Mouse (Mus musculus): ENCODE data around the gene Dnajc7.
"Not testable (repeated sequence)": the region's sequence is repeated elsewhere in the genome, so short reads cannot be mapped to it uniquely, and the experiment has no call there.

Gene Dnajc7

GRCm38 (mm10) chr11:100616836-100617235, 3.1 kb downstream of the Dnajc7 start:
- DNase-seq (ENCODE audit: extremely low read depth, low read depth), result not testable (repeated sequence)

- no peak for DNase-seq (ENCODE audit: extremely low read depth, low read depth)
Observed at GRCm38 (mm10) chr11:100616332-100616731, 3.6 kb downstream of the Dnajc7 start.

GRCm38 (mm10) chr11:100613241-100613640, 6.7 kb downstream of the Dnajc7 start:
- no peak for DNase-seq (ENCODE audit: extremely low read depth, low read depth)

GRCm38 (mm10) chr11:100611627-100612026, 8.3 kb downstream of the Dnajc7 start:
- DNase-seq (ENCODE audit: extremely low read depth, low read depth), result no peak

- no peak for DNase-seq (ENCODE audit: extremely low read depth, low read depth)
Observed at GRCm38 (mm10) chr11:100609997-100610680, 9.8 kb downstream of the Dnajc7 start.

GRCm38 (mm10) chr11:100609355-100609996, 10.5 kb downstream of the Dnajc7 start:
- DNase-seq (ENCODE audit: extremely low read depth, low read depth), result no peak

- DNase-seq (ENCODE audit: extremely low read depth, low read depth), result no peak
Observed at GRCm38 (mm10) chr11:100608796-100609195, 11.2 kb downstream of the Dnajc7 start.

GRCm38 (mm10) chr11:100607121-100607520, 12.8 kb downstream of the Dnajc7 start:
- DNase-seq (ENCODE audit: extremely low read depth, low read depth), result no peak

- DNase-seq (ENCODE audit: extremely low read depth, low read depth), result no peak
Observed at GRCm38 (mm10) chr11:100605451-100605850, 14.5 kb downstream of the Dnajc7 start.

- DNase-seq (ENCODE audit: extremely low read depth, low read depth), result no peak
Observed at GRCm38 (mm10) chr11:100604321-100605005, 15.5 kb downstream of the Dnajc7 start.

- no peak for DNase-seq (ENCODE audit: extremely low read depth, low read depth)
Observed at GRCm38 (mm10) chr11:100603813-100604212, 16.2 kb downstream of the Dnajc7 start.

GRCm38 (mm10) chr11:100603155-100603554, 16.8 kb downstream of the Dnajc7 start:
- DNase-seq (ENCODE audit: extremely low read depth, low read depth), result no peak

- DNase-seq (ENCODE audit: extremely low read depth, low read depth), result no peak
Observed at GRCm38 (mm10) chr11:100601372-100601771, 18.6 kb downstream of the Dnajc7 start.

- DNase-seq (ENCODE audit: extremely low read depth, low read depth), result no peak
Observed at GRCm38 (mm10) chr11:100598074-100598473, 21.9 kb downstream of the Dnajc7 start.

- DNase-seq (ENCODE audit: extremely low read depth, low read depth), result no peak
Observed at GRCm38 (mm10) chr11:100595533-100595932, 24.4 kb downstream of the Dnajc7 start.

GRCm38 (mm10) chr11:100594608-100595007, 25.4 kb downstream of the Dnajc7 start:
- DNase-seq (ENCODE audit: extremely low read depth, low read depth), result no peak

- DNase-seq (ENCODE audit: extremely low read depth, low read depth), result no peak
Observed at GRCm38 (mm10) chr11:100592346-100593046, 27.5 kb downstream of the Dnajc7 start.

- DNase-seq (ENCODE audit: extremely low read depth, low read depth), result no peak
Observed at GRCm38 (mm10) chr11:100588462-100588861, 31.5 kb downstream of the Dnajc7 start.

GRCm38 (mm10) chr11:100585148-100585547, 34.8 kb downstream of the Dnajc7 start:
- DNase-seq (ENCODE audit: extremely low read depth, low read depth), result no peak

- DNase-seq (ENCODE audit: extremely low read depth, low read depth), result no peak
Observed at GRCm38 (mm10) chr11:100584561-100584961, 35.4 kb downstream of the Dnajc7 start.

GRCm38 (mm10) chr11:100582836-100583235, 37.1 kb downstream of the Dnajc7 start:
- DNase-seq (ENCODE audit: extremely low read depth, low read depth), result no peak

- DNase-seq (ENCODE audit: extremely low read depth, low read depth), result not testable (repeated sequence)
Observed at GRCm38 (mm10) chr11:100582413-100582812, 37.6 kb downstream of the Dnajc7 start.
